Mouse (Mus musculus): ENCODE measurements around the gene Pibf1.
A peak's percentile ranks its signal among the peaks of the same experiment; 100 is the strongest.

Gene Pibf1

GRCm38 (mm10) chr14:99263816-99264215, 164.6 kb downstream of the Pibf1 start:
- no peak for DNase-seq (ENCODE audit: extremely low spot score, low read depth, low spot score)

GRCm38 (mm10) chr14:99265791-99266190, 166.6 kb downstream of the Pibf1 start:
- DNase-seq (ENCODE audit: extremely low spot score, low read depth, low spot score): no peak

GRCm38 (mm10) chr14:99266749-99267148, 167.5 kb downstream of the Pibf1 start:
- no peak for DNase-seq (ENCODE audit: extremely low spot score, low read depth, low spot score)

GRCm38 (mm10) chr14:99274056-99274455, 174.8 kb downstream of the Pibf1 start:
- no peak for DNase-seq (ENCODE audit: extremely low spot score, low read depth, low spot score)

- DNase-seq (ENCODE audit: extremely low spot score, low read depth, low spot score): no peak
Observed at GRCm38 (mm10) chr14:99275827-99276226, 176.6 kb downstream of the Pibf1 start.

- DNase-seq (ENCODE audit: extremely low spot score, low read depth, low spot score): no peak
Observed at GRCm38 (mm10) chr14:99278312-99278711, 179.1 kb downstream of the Pibf1 start.

- DNase-seq (ENCODE audit: extremely low spot score, low read depth, low spot score): no peak
Observed at GRCm38 (mm10) chr14:99278763-99279486, 179.7 kb downstream of the Pibf1 start.

GRCm38 (mm10) chr14:99280399-99280798, 181.2 kb downstream of the Pibf1 start:
- no peak for DNase-seq (ENCODE audit: extremely low spot score, low read depth, low spot score)

GRCm38 (mm10) chr14:99280825-99281433, 181.7 kb downstream of the Pibf1 start:
- DNase-seq (ENCODE audit: extremely low spot score, low read depth, low spot score): no peak

GRCm38 (mm10) chr14:99285486-99285885, 186.3 kb downstream of the Pibf1 start:
- no peak for DNase-seq (ENCODE audit: extremely low spot score, low read depth, low spot score)

GRCm38 (mm10) chr14:99292176-99292575, 193.0 kb downstream of the Pibf1 start:
- DNase-seq (ENCODE audit: extremely low spot score, low read depth, low spot score): no peak

- no peak for DNase-seq (ENCODE audit: extremely low spot score, low read depth, low spot score)
Observed at GRCm38 (mm10) chr14:99294424-99294823, 195.2 kb downstream of the Pibf1 start.

GRCm38 (mm10) chr14:99295606-99296341, 196.6 kb downstream of the Pibf1 start:
- no peak for DNase-seq (ENCODE audit: extremely low spot score, low read depth, low spot score)

- DNase-seq (ENCODE audit: extremely low spot score, low read depth, low spot score): peak; percentile 39
Observed at GRCm38 (mm10) chr14:99298385-99299021, 199.3 kb downstream of the Pibf1 start, which contains the start of gene Klf5. Gene Klf5 (plus strand): TSS chr14:99298691.

GRCm38 (mm10) chr14:99299022-99299481, 199.8 kb downstream of the Pibf1 start:
- DNase-seq (ENCODE audit: extremely low spot score, low read depth, low spot score): no peak

GRCm38 (mm10) chr14:99299701-99300191, 200.5 kb downstream of the Pibf1 start:
- peak; percentile 28 for DNase-seq (ENCODE audit: extremely low spot score, low read depth, low spot score)

GRCm38 (mm10) chr14:99301472-99301871, 202.2 kb downstream of the Pibf1 start:
- no peak for DNase-seq (ENCODE audit: extremely low spot score, low read depth, low spot score)

Data from hindlimb bud, embryonic 11.5 days (tissue).